Mouse (Mus musculus) cerebellum, adult 11 months (tissue): ENCODE results near the gene Drg2.
"Not testable (repeated sequence)": the region's sequence is repeated elsewhere in the genome, so short reads cannot be mapped to it uniquely, and the experiment has no call there.

Experiments used
- DNase-seq: peaks from one replicate; pipeline ENCODE4 v3.0.0; 2022

The Drg2 gene

DNA sequence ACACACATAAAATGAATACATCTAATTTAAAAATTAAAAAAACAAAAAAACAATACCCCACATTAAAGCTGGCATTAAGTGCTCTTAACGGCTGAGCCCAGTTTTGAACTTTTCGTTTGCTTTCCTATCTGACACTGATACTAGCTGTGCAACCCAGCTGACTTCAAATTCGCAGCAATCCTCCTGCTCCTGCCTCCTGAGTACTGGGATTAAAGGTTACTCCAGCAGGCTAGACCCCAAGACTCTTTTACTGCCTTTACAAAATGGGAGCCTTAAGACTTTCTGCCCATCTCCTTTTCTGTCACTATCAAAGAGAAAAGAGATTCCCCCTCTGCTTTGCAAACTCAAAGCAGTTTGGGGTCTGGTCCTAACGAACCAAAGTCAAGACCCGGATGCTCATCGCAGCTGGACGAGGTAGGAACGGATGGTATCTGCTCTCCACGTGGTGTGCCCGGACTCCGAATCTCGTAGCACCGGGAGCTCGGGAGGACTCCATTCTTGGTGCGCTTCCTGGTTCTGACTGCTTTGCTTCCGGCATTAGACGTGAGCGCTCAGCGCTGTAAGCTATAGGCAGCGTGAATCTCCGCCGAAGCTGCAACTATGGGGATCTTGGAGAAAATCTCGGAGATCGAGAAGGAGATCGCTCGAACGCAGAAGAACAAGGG, at the start of gene Drg2:
Gene Drg2, plus strand, starts transcription at position 512 of the 665 bp plus-strand sequence.
- DNase-seq: peak; percentile 85

DNA sequence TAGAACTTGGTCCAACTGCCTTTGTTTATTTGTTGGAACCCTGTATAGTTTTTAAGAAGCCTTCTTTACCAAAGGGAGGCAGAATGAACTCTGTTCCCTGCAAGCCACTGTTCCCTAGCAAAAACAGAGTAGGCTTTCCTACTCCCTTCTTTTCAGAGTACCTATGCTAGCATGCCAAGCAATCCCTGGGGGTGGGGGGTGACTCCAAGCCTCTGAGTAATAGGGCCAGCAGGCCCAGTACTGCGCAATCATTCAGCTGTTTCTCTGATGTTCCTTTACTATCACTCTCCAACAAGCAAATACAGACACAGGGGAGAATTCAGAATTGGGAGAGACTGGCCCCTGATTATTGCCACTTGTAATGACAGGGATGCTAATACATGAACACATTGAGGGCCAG, 47.8 kb upstream of the Drg2 start:
- no peak for DNase-seq

DNA sequence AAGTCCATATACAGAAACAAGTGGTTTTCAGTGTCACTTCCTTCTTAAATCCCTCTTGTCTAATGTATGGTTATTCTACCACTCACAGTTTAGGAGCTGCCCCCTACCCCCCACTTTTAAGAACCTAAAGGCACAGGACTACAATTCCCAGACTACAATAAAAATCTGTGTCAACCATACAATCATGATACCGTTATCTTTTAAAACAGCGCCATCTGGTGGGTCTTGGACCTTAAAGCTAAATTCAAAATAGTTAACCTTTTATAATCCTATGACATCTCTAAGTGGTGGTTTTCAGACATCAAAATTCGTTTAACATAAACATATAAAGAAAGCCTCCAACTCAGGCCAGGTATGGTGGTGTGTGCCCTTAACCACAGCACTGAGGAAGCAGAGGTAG, 42.2 kb upstream of the Drg2 start:
- peak; percentile 57 for DNase-seq

DNA sequence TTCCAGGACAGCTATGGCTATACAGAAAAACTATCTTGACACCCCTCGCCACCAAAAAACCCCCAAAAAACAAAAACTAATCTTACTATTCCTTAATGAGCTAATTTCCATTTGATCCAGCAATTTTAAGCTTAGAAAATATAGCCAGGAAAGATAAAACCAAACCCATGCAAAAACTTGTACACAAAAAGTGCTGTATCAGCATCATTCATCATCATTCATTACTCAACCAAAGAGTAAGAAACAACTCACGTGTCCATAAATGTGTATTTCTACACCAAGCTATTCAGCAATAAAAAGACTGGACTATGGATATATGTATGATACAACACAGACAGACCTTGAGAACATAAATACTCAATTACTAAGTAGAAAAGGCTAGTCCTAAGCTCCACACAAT, 41.5 kb upstream of the Drg2 start:
- DNase-seq: no peak

DNA sequence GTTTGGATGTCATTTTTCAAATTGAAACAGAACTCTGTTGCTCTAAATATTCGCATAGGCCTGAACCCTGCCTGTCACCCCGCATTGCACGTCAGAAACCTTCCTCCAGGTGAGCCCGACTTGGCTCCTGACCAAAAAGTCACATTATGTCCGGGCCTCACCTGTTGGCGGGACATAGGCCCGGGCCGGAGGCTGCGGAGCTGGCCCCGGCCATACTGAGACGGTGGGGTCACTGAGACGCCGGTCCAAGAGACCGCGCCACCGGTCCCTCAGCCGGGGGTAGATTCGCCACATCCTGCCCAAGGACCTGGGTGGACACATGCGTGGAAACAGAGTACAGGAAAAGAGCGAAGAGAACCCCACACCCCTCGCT, 37.8 kb upstream of the Drg2 start:
- DNase-seq: no peak

DNA sequence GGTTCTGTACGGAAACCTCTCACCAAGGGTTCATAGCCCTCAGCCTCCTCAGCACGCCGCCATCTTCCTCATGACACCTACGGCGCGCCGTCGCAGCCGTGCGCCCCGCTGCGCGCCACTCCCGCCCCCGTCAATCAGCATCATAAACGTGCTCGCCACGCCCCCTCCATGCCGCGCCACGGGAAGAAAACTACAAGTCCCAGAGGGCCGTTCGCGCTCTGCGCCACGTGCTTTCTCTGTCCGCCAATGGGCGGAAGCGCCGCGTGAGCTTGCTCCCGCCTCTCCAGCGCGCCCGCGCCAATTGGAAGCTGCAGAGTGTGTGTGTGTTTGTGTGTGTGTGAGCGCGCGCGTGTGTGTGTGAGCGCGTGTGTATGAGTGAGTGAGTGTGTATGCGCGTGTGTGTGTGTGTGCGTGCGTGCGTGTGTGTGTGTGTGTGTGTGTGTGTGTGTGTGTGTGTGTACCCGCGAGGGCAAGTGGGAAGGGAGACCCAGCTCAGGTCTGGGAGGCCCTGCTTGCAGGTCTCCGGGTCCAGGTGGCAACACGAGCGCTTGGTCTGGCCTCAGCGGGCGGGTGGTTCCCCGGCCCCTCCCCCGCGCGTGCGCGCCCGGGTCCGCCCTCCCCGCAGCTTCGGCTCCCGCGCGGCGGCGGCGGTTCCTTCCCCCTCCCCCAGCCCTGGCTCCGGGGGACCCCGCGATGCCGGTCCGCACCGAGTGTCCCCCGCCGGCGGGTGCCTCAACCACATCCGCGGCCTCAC, 37.3 kb upstream of the Drg2 start, which contains the start of gene Gid4:
Gene Gid4, plus strand, starts transcription at position 183 of the 754 bp plus-strand sequence.
- peak; percentile 99 for DNase-seq

DNA sequence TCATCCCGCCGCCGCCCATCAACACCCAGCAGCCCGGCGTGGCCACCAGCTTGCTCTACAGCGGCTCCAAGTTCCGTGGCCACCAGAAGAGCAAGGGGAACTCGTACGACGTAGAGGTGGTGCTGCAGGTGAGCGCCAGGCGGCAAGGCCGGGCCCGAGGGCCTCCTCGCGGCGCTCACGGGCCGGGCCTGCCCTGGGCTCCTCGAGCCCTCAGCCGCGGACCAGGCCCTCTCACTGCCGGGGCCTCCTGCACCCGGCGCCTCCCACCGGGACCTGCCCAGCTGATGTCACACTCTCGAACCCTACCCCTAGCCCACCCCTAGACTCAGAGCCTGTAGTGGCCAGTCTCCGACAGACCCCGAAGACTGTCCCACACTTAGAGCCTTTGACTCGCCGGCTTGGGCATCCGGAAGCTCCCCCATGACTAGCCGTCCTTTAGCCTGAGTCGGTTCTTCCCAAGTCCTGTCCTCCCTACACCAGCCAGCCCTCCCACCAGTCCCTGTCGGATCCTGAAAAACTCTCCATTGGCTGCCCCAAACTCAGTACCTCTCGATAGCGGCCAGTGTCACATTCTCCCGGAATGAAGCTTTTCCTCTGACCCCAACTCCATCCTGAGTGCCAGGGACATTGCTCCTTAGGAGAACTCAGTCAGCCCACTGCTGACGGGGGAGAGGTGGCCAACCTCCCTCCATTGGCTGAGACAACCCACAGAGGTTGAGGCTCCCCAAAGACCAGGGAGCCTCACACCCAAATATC, 36.5 kb upstream of the Drg2 start, which contains the start of gene Atpaf2:
Gene Atpaf2, minus strand, starts transcription at position 741 of the 756 bp plus-strand sequence.
- DNase-seq: no peak

DNA sequence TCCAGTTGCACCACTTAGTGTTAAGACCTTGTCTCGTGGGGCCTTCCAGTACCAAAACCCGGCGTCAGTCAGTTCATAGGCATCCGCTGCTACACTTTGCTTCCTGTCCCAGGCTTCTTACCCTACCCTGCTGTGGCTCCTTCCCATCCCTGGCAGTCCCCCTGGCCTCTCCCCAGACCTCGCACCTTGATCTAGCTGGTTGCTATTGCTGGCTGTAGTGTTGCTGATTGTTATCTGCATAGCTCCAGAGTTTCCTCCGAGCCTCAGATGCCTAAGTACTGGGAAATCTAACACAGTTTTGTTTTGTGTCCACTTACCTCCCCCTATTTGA, 36.0 kb upstream of the Drg2 start:
- no peak for DNase-seq

DNA sequence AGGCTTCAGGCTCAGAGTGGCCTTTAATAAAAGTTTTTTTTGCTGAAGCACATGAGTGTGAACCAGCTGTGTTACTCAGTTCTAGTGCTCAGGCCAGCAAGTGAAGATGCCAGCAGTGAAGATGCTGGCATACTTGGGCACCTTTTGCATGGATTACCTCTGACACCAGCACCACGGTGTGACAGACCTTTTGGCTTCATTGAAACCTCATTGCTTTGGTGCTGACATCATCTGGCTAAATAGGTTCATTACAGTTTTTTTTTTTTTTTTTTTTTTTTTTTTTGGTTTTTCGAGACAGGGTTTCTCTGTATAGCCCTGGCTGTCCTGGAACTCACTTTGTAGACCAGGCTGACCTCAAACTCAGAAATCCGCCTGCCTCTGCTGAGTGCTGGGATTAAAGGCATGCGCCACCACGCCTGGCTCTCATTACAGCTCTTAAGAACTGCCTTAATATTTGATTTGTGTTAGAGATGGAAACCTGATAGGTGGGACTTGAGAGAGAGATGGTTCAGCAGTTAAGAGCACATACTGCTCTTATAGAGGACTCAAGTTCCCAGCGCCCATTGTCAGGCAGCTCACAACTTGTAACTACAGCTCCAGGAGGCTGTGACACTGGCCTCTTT, 32.2 kb upstream of the Drg2 start:
- no peak for DNase-seq

DNA sequence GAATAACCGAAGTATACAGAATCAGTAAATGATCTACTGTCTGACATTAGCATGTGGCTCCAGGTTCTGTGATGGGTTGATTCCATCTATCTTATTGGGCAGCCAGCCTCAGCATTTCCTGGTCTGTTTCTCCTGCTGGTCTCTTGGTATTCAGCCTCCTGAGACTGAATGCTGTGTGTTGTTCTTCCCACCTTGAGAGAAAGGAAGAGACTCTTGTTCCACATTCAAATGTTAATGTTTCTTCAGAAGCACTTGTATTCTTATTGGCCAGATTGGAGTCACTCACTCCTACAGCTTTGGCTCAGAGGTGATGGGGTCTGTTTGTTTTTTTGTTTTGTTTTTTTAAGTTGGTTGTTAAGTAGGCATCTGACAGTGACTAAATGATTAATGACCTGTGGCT, 31.4 kb upstream of the Drg2 start:
- DNase-seq: no peak

DNA sequence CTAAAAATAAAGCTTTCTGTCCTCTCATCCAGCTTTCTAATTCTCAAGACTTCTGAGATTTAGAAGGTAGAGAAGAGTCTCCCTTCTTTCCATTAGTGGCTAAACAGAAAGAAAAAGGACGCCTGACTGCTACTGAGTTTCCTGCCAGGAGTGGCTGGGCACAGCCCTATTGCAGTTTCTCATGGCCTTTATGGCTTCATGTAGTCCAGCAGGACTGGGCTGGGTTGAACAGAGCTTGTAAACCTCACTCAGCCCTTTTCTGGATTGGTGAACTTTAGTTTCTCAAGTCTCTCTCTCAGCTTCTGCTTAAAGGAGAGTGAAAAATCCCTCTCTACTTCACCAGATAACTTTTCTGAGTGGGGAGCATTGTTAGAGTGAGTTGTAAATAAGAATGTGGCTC, 28.0 kb upstream of the Drg2 start:
- no peak for DNase-seq

DNA sequence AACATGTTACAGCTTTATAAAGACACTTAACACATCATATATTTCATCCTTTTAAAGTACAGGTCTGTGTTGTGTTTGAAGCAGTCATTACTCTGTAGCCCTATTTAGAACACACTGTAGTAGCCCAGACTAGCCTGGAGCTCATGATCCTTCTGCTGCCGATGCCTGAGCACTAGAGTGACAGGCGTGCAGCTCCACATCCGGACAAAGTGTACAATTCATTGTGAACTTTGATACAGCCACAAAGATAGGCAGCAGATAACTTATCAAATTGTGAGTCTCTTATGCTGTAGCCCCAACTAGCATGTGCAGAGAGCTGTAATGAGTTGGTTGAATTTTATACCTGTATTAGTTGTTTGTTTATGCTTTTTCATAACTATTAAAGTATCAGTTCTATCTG, 26.8 kb upstream of the Drg2 start:
- DNase-seq: no peak

DNA sequence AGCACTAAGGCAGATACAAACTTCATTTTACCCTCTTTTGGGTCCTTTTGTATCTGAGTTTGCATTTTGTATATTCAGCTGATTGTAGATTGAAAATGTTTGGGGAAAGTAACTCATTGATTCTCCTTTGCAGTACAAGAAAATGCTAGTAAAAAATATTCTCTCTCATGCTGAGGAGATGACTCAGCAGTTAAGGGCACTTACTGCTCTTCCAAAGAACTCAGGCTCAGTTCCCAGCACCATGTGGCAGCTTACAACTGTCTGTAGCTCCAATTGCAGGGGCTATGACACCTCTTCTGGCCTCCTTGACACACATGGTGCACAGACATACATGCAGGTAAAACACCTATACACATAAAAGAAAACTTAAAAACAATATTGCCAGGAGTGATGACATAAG, 20.9 kb upstream of the Drg2 start:
- DNase-seq: no peak

DNA sequence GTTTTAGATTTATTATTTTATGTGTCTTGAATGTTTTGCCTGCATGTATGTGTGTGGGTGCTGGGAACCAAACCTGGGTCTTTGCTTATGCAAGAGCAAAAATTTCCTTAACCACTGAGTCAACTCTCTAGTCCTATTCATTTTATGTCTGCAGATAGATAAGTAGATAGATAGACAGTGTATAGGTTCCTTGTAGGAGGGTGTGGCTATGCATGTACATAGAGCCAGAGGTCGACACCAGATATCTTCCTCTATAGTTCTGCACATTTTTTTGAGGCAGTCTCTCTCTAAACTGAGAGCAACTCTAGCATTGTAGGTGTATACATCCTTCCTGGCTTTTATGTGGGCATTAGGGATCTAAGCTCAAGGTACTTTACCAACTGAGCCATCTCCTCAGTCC, 19.3 kb upstream of the Drg2 start:
- DNase-seq: no peak

DNA sequence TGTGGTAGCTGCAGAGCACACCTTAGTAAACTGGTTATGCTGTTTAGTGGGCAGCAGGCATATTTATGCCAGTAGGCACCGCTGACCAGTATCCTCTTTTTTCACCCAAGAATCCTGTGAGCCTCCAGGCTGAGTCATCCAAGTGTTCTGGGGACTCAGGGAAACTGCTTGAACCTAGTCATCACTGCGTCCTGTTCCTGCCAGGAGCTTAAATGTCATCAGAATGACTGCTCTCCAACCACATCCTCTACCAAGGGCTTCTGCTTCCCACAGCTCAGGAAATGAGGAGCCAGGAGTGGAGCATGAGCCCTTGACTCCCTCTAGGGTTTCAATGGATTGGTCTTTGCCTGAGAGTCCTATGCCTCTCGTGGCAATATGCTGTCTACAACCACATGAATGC, 17.8 kb upstream of the Drg2 start:
- DNase-seq: no peak

DNA sequence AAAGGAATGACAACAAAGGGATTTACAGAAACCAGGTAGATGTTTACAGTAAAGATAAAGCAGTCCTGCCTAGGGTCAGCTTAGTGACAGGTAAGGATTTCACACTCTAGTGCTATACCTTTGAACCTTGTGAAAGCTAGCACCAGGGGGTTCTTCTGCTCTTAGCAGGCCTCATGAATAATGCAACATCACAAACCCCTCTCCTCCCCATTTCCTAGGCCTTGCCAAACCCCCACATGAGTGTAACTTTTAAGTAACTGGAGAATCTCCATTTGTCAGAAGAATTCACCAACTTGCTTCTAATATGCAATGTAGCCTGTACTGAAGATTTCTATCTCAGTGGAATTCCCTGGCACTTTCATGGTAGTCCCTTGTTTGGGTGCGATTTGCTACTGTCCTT, 14.8 kb upstream of the Drg2 start:
- DNase-seq: not testable (repeated sequence)

DNA sequence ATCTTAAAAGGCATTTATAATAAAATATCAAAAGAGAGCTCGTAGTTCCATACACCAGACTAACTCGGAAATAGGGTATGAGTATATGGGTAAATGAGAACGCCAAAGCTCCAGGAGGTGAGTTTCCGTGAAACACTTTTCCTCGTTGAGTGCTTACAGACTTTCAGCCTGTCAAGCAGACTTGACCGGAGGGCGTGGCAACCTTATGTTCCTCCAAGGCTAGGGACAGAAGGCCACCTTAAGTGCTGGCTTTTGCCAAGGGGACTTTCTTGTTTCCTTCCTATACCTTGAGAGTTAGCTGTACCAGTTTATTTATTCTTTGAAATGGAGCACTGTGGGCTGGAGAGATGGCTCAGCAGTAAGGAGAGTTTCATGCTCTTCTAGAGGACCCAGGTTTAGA, 14.2 kb upstream of the Drg2 start:
- no peak for DNase-seq

DNA sequence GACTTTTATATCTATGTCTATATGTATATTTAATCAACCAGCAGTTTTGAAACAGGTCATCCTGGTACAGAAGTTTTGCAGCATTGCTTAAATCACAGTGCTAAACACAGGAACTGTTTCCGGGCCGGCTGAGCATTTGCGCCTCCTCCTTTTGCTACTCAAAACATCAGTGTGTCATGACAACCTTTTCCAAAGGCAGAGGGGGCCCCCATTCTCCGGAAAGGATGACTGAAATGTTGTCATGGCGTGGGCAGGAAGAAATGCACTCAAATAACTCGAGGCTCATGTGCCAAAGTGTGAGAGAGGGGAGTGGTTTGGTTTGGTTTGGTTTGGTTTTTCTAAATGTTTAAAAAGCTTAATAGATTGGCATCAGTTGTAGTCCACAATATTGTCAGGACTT, 11.5 kb upstream of the Drg2 start:
- no peak for DNase-seq

DNA sequence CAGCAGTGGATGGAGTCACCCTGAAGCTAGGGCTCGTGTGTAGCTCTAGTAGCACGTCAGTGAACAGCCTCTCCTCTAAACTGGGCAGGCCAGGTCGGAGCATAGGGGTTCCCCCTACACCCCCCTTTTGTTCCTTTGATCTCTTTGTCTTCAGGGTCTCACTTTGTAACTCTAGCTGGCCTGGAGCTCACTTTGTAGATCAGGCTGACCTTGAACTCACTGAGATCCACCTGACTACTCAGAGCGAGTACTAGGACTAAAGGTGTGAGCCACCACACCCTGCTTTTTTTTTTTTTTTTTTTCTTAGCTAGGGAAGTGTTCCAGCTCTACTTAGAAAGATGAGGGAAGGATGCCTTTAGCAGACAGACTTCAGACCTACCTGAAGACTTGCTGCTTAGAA, 10.4 kb upstream of the Drg2 start:
- DNase-seq: no peak

DNA sequence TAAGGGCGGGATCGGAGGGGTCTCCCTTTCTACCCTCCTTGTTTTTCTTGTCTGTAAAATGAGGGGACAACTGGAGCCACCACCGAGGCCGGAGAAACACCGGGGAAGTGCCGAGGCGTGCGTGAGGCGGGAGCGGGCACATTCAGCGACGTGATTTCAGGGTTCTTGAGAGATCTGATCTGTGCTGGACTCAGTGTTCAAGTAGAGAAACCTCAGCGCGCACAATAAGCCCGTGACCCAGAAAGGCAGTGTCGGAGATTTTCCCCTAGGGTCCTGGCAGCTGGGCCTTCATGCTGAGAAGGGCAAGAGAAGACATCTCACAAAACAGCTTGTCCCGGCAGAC, 325 bp downstream of the Drg2 start:
- no peak for DNase-seq

DNA sequence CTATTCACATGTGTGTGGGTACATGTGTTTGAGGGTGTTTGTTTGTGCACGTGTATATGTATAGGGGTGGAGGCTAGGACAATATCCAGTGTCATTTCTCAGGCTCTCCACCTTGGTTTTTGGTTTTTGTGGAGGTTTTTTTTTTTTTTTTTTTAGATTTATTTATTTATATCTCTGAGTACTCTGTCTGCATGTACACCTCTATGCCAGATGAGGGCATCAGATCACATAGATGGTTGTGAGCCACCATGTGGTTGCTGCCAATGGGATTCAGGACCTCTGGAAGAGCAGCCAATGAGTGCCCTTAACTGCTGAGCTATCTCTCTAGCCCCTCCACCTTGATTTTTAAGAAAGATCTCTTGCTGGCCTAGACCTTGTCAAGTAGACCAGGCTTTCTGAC, 3.6 kb downstream of the Drg2 start:
- DNase-seq: no peak

DNA sequence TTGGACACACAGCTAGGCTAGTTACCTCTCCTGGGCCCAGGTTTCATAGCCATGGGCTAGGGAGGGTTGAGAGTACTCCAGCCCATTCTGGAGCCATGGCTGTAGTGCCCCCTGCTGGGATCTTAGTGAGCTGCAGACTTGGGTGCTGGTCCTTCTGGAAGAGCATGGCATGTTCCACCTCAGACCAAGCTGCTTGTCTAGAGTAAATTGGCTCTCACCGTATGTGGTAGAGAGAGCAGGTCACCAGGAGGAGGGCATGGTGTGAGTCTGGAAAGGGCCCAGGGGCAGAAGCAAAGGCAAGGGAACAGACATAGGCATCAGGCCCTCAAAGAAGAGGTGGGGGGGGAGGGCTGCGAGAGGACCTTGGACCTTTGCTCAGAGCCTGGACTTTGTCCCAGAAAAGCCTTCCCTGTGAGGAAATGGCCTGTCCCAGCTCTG, 11.6 kb downstream of the Drg2 start:
- peak; percentile 42 for DNase-seq

DNA sequence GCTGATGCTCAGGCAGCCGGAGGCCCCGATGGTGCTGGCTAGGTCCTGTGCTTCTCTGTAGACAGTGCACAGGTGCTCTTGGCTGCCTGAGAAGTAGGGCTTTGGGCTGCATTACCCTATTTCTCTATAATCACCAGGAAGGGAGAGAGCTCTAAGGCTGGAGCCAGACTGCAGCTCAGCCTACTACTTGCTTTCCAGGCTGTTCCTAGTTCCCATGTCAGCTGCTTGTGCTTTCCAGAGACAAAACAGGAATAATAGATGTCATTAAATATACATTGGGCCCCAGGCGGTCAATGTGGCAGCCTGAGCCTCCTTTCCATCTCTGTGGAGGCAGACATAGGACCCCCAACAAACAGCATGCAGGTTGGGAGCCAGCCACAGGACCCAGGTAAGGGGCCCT, 14.6 kb downstream of the Drg2 start, which contains the start of gene Myo15:
Gene Myo15, plus strand, starts transcription at position 301 of the 400 bp plus-strand sequence.
- DNase-seq: no peak

DNA sequence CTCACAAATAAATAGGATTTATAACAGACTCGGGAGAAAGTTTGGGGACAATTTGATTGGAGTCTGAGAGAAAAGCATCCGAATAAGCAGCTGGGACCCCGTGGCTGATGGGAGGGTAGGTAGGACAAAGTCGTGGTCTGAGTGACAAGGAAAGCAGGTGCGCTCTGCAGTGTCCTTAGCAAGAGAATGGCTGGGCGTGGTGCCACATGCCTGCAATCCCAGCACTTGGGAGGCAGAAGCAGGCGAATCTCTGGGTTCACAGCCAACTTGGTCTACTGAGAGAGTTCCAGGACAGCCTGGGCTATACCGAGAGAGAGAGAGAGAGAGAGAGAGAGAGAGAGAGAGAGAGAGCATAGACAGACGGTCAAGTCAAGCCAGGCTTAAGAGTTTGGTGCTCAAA, 16.4 kb downstream of the Drg2 start:
- no peak for DNase-seq
